Mouse (Mus musculus) erythroblast, embryonic 14.5 days (primary cell): ENCODE data around the gene Dpp6.

Experiments
- GATA1 ChIP-seq: IDR thresholded peaks from 2 replicates; pipeline ENCODE4 v1.6.1; 2012; ENCODE audit warnings: low read length, inconsistent platforms, mixed read lengths
- TAL1 ChIP-seq: IDR thresholded peaks from 3 replicates; pipeline ENCODE4 v1.6.1; 2012; ENCODE audit warnings: low read length, inconsistent platforms, mixed read lengths

- TF ChIP-seq GATA1 (no peak), TAL1 (no peak)
These were observed 885.5 kb downstream of the Dpp6 start for GRCm38 (mm10) chr5:27702482-27702881.
